Mouse (Mus musculus): ENCODE results near the gene Olfr818. TPM values are rescaled to one million over a fixed set of nuclear protein-coding genes. Genes with fewer than 3 reads are reported as not detected.
"Not testable (repeated sequence)": the region's sequence is repeated elsewhere in the genome, so short reads cannot be mapped to it uniquely, and the experiment has no call there.

The Olfr818 gene
- not detected in 2 replicates for polyA plus RNA-seq (2015; fragmentation: Nextera tagmentation; extraction: Ambion mirVana)

GRCm38 (mm10) chr10:129949000-129949399 lies at the start of gene Olfr818:
TSS of gene Olfr818 (minus strand) at chr10:129949100.
- no peak for ATAC-seq (ENCODE audit: insufficient number of reproducible peaks, low FRiP score, low TSS enrichment, low read depth)
- no peaks in the 10 kb centered on the region for H3K9me3 ChIP-seq

GRCm38 (mm10) chr10:129984962-129985361 lies 36.1 kb upstream of the Olfr818 start, which contains the start of gene Gm10310:
TSS of gene Gm10310 (minus strand) at chr10:129985062.
- WGBS: no CpG with 5 or more reads among the region's 1 CpGs
- not testable (repeated sequence) for H3K4me1 ChIP-seq; H3K4me2 ChIP-seq; H3K9me3 ChIP-seq; ATAC-seq (ENCODE audit: insufficient number of reproducible peaks, low FRiP score, low TSS enrichment, low read depth); H3K27ac ChIP-seq; H3K4me3 ChIP-seq; H3K36me3 ChIP-seq; H3K27me3 ChIP-seq; H3K9ac ChIP-seq

More at GRCm38 (mm10) chr10:129949000-129949399, at the start of gene Olfr818:
- 79% methylated on average over 2 of the region's 2 CpGs for WGBS
- Histone ChIP-seq H3K27ac (no peak within 1 kb of the TSS), H3K9ac (no peak within 1 kb of the TSS), H3K4me2 (no peak within 1 kb of the TSS), H3K27me3 (no peaks in the 10 kb centered on the region), H3K4me3 (no peak within 1 kb of the TSS), H3K4me1 (no peaks in the 10 kb centered on the region), H3K36me3 (no peaks in the 10 kb centered on the region)

- H3K27ac ChIP-seq; H3K4me1 ChIP-seq; H3K4me3 ChIP-seq; H3K4me2 ChIP-seq; H3K36me3 ChIP-seq; H3K27me3 ChIP-seq; ATAC-seq (ENCODE audit: insufficient number of reproducible peaks, low FRiP score, low TSS enrichment, low read depth); H3K9me3 ChIP-seq; H3K9ac ChIP-seq: not testable (repeated sequence)
- no CpG with 5 or more reads among the region's 3 CpGs for WGBS
These were observed 33.0 kb upstream of the Olfr818 start for GRCm38 (mm10) chr10:129981867-129982266.

GRCm38 (mm10) chr10:129976040-129976439 lies 27.1 kb upstream of the Olfr818 start, which contains the start of gene Olfr247:
TSS of gene Olfr247 (minus strand) at chr10:129976140.
- not testable (repeated sequence) for H3K36me3 ChIP-seq; H3K4me3 ChIP-seq; H3K9me3 ChIP-seq; H3K9ac ChIP-seq; H3K4me2 ChIP-seq; H3K4me1 ChIP-seq; H3K27ac ChIP-seq; H3K27me3 ChIP-seq; ATAC-seq (ENCODE audit: insufficient number of reproducible peaks, low FRiP score, low TSS enrichment, low read depth)
- no CpG with 5 or more reads among the region's 2 CpGs for WGBS

- no CpG with 5 or more reads among the region's 3 CpGs for WGBS
- H3K9me3 ChIP-seq; H3K4me3 ChIP-seq; H3K9ac ChIP-seq; H3K4me2 ChIP-seq; H3K36me3 ChIP-seq; H3K27me3 ChIP-seq; H3K27ac ChIP-seq; ATAC-seq (ENCODE audit: insufficient number of reproducible peaks, low FRiP score, low TSS enrichment, low read depth); H3K4me1 ChIP-seq: not testable (repeated sequence)
These were observed 24.1 kb upstream of the Olfr818 start for GRCm38 (mm10) chr10:129972994-129973393.

- 80% methylated on average over 2 of the region's 2 CpGs for WGBS
- H3K27ac ChIP-seq; H3K4me2 ChIP-seq; H3K27me3 ChIP-seq; H3K4me1 ChIP-seq; H3K36me3 ChIP-seq; H3K9ac ChIP-seq; H3K9me3 ChIP-seq; H3K4me3 ChIP-seq; ATAC-seq (ENCODE audit: insufficient number of reproducible peaks, low FRiP score, low TSS enrichment, low read depth): not testable (repeated sequence)
These were observed 18.3 kb upstream of the Olfr818 start, which contains the start of gene Olfr819 for GRCm38 (mm10) chr10:129967166-129967565. TSS of gene Olfr819 (minus strand) at chr10:129967266.

GRCm38 (mm10) chr10:129966232-129966631 lies 17.3 kb upstream of the Olfr818 start:
- ATAC-seq (ENCODE audit: insufficient number of reproducible peaks, low FRiP score, low TSS enrichment, low read depth); H3K27me3 ChIP-seq; H3K4me3 ChIP-seq; H3K9me3 ChIP-seq; H3K4me1 ChIP-seq; H3K4me2 ChIP-seq; H3K27ac ChIP-seq; H3K9ac ChIP-seq; H3K36me3 ChIP-seq: not testable (repeated sequence)
- 86% methylated on average over 2 of the region's 3 CpGs for WGBS

- Histone ChIP-seq H3K36me3 (no peaks in the 10 kb centered on the region), H3K4me1 (no peaks in the 10 kb centered on the region)
- WGBS: 61% methylated on average over 1 of the region's 1 CpGs
These were observed 33.4 kb downstream of the Olfr818 start, which contains the start of gene Olfr816 for GRCm38 (mm10) chr10:129915497-129915896. TSS of gene Olfr816 (minus strand) at chr10:129915597.

GRCm38 (mm10) chr10:129905767-129906166 lies 43.1 kb downstream of the Olfr818 start, which contains the start of gene Olfr815:
TSS of gene Olfr815 (minus strand) at chr10:129905867.
- H3K27ac ChIP-seq; H3K4me1 ChIP-seq; H3K27me3 ChIP-seq; H3K36me3 ChIP-seq; H3K4me3 ChIP-seq; ATAC-seq (ENCODE audit: insufficient number of reproducible peaks, low FRiP score, low TSS enrichment, low read depth); H3K9ac ChIP-seq; H3K9me3 ChIP-seq; H3K4me2 ChIP-seq: not testable (repeated sequence)
- WGBS: 63% methylated on average over 1 of the region's 1 CpGs

More at GRCm38 (mm10) chr10:129915497-129915896, 33.4 kb downstream of the Olfr818 start, which contains the start of gene Olfr816:
- H3K4me3 ChIP-seq: no peak within 1 kb of the TSS
- no peak within 1 kb of the TSS for H3K4me2 ChIP-seq
- H3K9ac ChIP-seq: no peak within 1 kb of the TSS
- H3K27me3 ChIP-seq: no peaks in the 10 kb centered on the region
- H3K9me3 ChIP-seq: no peaks in the 10 kb centered on the region
- no peak for ATAC-seq (ENCODE audit: insufficient number of reproducible peaks, low FRiP score, low TSS enrichment, low read depth)
- no peak within 1 kb of the TSS for H3K27ac ChIP-seq

Other genes with a start within 250 kb of the Olfr818 start
- not detected in 2 replicates for gene Olfr804, start 245.9 kb downstream of the Olfr818 start, polyA plus RNA-seq (2015; fragmentation: Nextera tagmentation; extraction: Ambion mirVana)
- not detected in 2 replicates for gene Olfr805, start 219.7 kb downstream of the Olfr818 start, polyA plus RNA-seq (2015; fragmentation: Nextera tagmentation; extraction: Ambion mirVana)
- not detected in 2 replicates for gene Olfr806, start 207.2 kb downstream of the Olfr818 start, polyA plus RNA-seq (2015; fragmentation: Nextera tagmentation; extraction: Ambion mirVana)
- not detected in 2 replicates for gene Olfr807, start 191.3 kb downstream of the Olfr818 start, polyA plus RNA-seq (2015; fragmentation: Nextera tagmentation; extraction: Ambion mirVana)
- gene Olfr808, start 183.6 kb downstream of the Olfr818 start, polyA plus RNA-seq (2015; fragmentation: Nextera tagmentation; extraction: Ambion mirVana): not detected in 2 replicates
- gene Olfr809, start 174.5 kb downstream of the Olfr818 start, polyA plus RNA-seq (2015; fragmentation: Nextera tagmentation; extraction: Ambion mirVana): not detected in 2 replicates
- not detected in 2 replicates for gene Olfr810, start 154.2 kb downstream of the Olfr818 start, polyA plus RNA-seq (2015; fragmentation: Nextera tagmentation; extraction: Ambion mirVana)
- not detected in 2 replicates for gene Olfr811, start 144.7 kb downstream of the Olfr818 start, polyA plus RNA-seq (2015; fragmentation: Nextera tagmentation; extraction: Ambion mirVana)
- gene Olfr812, start 103.0 kb downstream of the Olfr818 start, polyA plus RNA-seq (2015; fragmentation: Nextera tagmentation; extraction: Ambion mirVana): not detected in 2 replicates
- gene Olfr813, start 93.7 kb downstream of the Olfr818 start, polyA plus RNA-seq (2015; fragmentation: Nextera tagmentation; extraction: Ambion mirVana): not detected in 2 replicates
- gene Olfr814, start 69.2 kb downstream of the Olfr818 start, polyA plus RNA-seq (2015; fragmentation: Nextera tagmentation; extraction: Ambion mirVana): not detected in 2 replicates
- gene Olfr815, start 43.2 kb downstream of the Olfr818 start, polyA plus RNA-seq (2015; fragmentation: Nextera tagmentation; extraction: Ambion mirVana): not detected in 2 replicates
- gene Olfr816, start 33.5 kb downstream of the Olfr818 start, polyA plus RNA-seq (2015; fragmentation: Nextera tagmentation; extraction: Ambion mirVana): not detected in 2 replicates
- gene Olfr819, start 18.2 kb upstream of the Olfr818 start, polyA plus RNA-seq (2015; fragmentation: Nextera tagmentation; extraction: Ambion mirVana): not detected in 2 replicates
- not detected in 2 replicates for gene Olfr247, start 27.0 kb upstream of the Olfr818 start, polyA plus RNA-seq (2015; fragmentation: Nextera tagmentation; extraction: Ambion mirVana)
- not detected in 2 replicates for gene Gm10310, start 36.0 kb upstream of the Olfr818 start, polyA plus RNA-seq (2015; fragmentation: Nextera tagmentation; extraction: Ambion mirVana)
- gene Olfr820, start 63.5 kb upstream of the Olfr818 start, polyA plus RNA-seq (2015; fragmentation: Nextera tagmentation; extraction: Ambion mirVana): not detected in 2 replicates
- gene Olfr821, start 81.2 kb upstream of the Olfr818 start, polyA plus RNA-seq (2015; fragmentation: Nextera tagmentation; extraction: Ambion mirVana): not detected in 2 replicates
- not detected in 2 replicates for gene Olfr822, start 122.1 kb upstream of the Olfr818 start, polyA plus RNA-seq (2015; fragmentation: Nextera tagmentation; extraction: Ambion mirVana)
- not detected in 2 replicates for gene Olfr823, start 166.3 kb upstream of the Olfr818 start, polyA plus RNA-seq (2015; fragmentation: Nextera tagmentation; extraction: Ambion mirVana)
- gene Olfr824, start 180.9 kb upstream of the Olfr818 start, polyA plus RNA-seq (2015; fragmentation: Nextera tagmentation; extraction: Ambion mirVana): not detected in 2 replicates
- gene Olfr825, start 217.7 kb upstream of the Olfr818 start, polyA plus RNA-seq (2015; fragmentation: Nextera tagmentation; extraction: Ambion mirVana): not detected in 2 replicates
- not detected in 2 replicates for gene Olfr826, start 235.1 kb upstream of the Olfr818 start, polyA plus RNA-seq (2015; fragmentation: Nextera tagmentation; extraction: Ambion mirVana)

Data from limb, embryonic 15.5 days (tissue).